Mouse (Mus musculus): ENCODE results near the gene Gm3448. TPM values are rescaled to one million over a fixed set of nuclear protein-coding genes. Genes with fewer than 3 reads are reported as not detected.
"Not testable (repeated sequence)": the region's sequence is repeated elsewhere in the genome, so short reads cannot be mapped to it uniquely, and the experiment has no call there.

Gm3448 gene
- polyA plus RNA-seq, 1 experiment from 2014 or later, result 3.7 TPM

GRCm38 (mm10) chr17:14978362-14979038, 62.8 kb downstream of the Gm3448 start, which contains the start of the genes 9030025P20Rik and Gm3417:
TSS of gene 9030025P20Rik (plus strand) at chr17:14978468.
TSS of gene Gm3417 (minus strand) at chr17:14978790.
- H3K4me3 ChIP-seq, result 0 out of 2 replicates have a peak within 1 kb of the TSS, but pooled peaks have one; percentile 20
- peak within 1 kb of the TSS; percentile 41 for H3K4me2 ChIP-seq
- H3K9ac ChIP-seq, H3K27me3 ChIP-seq, H3K27ac ChIP-seq, H3K4me1 ChIP-seq, H3K36me3 ChIP-seq, H3K9me3 ChIP-seq: not testable (repeated sequence)
- peak; percentile 96 for ATAC-seq (ENCODE audit: insufficient number of reproducible peaks, insufficient read depth, low FRiP score, low TSS enrichment, low read depth)
- WGBS, result no CpG with 5 or more reads among the region's 60 CpGs

DNA sequence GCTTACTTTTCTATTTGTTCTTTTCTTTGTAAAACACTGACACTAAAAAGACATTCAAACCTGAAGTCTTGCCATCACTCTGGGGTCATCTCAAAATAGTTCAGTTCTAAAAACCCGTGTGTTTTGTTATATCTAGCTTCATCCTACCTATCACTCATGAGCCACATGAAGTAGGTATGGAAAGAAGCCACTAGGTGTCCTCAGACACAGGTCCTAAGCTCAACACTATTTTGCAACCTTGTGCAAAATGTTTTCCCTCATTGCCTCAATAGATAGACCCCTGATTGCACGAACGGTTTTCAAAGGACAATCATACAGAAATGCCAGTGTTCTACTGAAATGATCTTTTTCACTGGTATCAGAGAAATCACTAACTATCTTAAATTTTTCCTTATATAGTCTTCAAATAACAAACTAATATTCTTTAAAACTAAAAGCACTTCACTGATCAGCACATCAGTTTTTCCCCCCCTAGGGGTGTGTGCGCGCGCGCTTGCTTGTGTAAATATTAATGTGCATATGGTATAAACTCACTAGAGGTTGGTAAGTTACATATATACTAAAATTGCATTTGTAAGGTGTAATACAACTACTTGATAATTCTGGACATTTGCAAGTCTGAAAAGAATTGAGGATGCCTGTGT, 63.5 kb downstream of the Gm3448 start:
- H3K4me2 ChIP-seq, result peak overlapping the region; percentile 41
- H3K4me1 ChIP-seq; H3K9ac ChIP-seq; H3K27me3 ChIP-seq; H3K9me3 ChIP-seq; ATAC-seq (ENCODE audit: insufficient number of reproducible peaks, insufficient read depth, low FRiP score, low TSS enrichment, low read depth); H3K36me3 ChIP-seq; H3K27ac ChIP-seq: not testable (repeated sequence)
- 0 out of 2 replicates have a peak overlapping the region, but pooled peaks have one; percentile 20 for H3K4me3 ChIP-seq
- 4% methylated on average over 4 of the region's 7 CpGs for WGBS

GRCm38 (mm10) chr17:14968373-14968913, 72.9 kb downstream of the Gm3448 start:
- H3K27me3 ChIP-seq; ATAC-seq (ENCODE audit: insufficient number of reproducible peaks, insufficient read depth, low FRiP score, low TSS enrichment, low read depth); H3K9ac ChIP-seq; H3K4me1 ChIP-seq; H3K4me2 ChIP-seq; H3K36me3 ChIP-seq; H3K4me3 ChIP-seq; H3K27ac ChIP-seq; H3K9me3 ChIP-seq: not testable (repeated sequence)
- no CpG with 5 or more reads among the region's 6 CpGs for WGBS

DNA sequence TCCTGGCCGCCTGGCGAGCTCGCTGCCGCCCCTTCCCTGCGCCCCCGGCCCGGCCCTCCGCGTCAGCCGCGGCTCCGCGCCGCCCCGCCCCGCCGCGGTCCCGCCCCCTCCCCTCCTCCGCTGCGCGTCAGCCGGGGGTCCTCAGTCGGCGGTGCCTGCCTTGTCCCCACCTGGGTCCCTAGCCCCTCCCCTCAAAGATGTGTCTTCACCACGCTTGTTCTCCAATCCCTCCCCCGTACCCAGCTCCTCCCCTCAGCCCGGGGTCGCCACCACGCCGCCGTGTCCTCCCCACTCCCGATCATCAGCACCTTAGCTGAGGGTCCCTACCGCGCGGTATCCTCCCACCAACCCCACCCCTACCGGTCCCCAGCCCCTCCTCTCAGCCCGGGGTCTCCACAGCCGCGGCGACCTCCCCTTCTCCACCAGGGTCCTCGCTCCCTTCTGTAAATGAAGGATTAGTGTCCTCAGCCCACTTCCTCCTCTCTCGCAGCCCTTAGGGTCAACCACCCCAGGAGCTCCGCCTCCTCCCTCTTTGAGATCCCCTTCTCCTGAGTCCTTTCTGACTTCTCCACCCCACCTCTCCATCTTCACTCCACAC, 79.7 kb downstream of the Gm3448 start:
- Histone ChIP-seq H3K36me3 (peaks cover 11% of the 10 kb centered on the region), H3K4me1 (peaks cover 11% of the 10 kb centered on the region)
- not testable (repeated sequence) for H3K27ac ChIP-seq, H3K4me3 ChIP-seq, H3K9me3 ChIP-seq, H3K9ac ChIP-seq, H3K27me3 ChIP-seq, H3K4me2 ChIP-seq
- ATAC-seq (ENCODE audit: insufficient number of reproducible peaks, insufficient read depth, low FRiP score, low TSS enrichment, low read depth), result peak; percentile 90
- WGBS, result no CpG with 5 or more reads among the region's 44 CpGs

DNA sequence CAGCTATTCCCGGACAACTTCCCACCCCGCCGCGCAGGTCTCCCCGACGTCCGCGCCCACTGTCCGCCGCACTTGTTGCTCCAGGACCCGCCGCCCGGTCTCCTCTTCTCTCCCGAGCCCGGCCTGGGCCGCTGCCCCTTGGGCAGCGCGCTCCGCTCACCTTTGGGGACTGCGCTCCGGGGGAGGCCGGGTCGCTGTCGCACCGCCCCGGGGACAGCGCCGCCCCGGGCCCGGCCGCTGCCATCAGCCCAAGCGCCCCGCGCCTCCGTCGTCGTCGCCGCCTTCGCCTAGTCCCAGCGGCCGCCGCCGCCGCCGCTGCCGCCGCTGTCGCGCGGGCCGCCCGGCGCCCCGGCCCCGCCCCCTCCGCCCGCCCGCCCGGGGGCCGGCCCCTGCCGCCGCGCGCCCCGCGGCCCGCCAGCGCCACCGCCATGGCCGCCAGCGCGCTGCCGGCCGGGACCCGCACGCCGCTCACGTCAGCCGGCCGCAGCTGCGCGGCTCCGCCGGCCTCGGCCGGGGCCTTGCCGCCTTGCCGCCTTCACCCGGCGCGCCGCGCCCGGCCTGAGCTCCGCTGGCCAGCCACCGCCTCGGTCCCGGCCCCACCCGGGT, 80.3 kb downstream of the Gm3448 start, which contains the start of gene Phf10:
TSS of gene Phf10 (minus strand) at position 323 of the 606 bp plus-strand sequence.
- Histone ChIP-seq H3K36me3 (peaks cover 11% of the 10 kb centered on the region), H3K4me3 (peak within 1 kb of the TSS; percentile 68), H3K4me2 (peak within 1 kb of the TSS; percentile 91), H3K27ac (peak within 1 kb of the TSS; percentile 66; the same call in 1 of the 2 replicates), H3K4me1 (peaks cover 11% of the 10 kb centered on the region), H3K9ac (peak within 1 kb of the TSS; percentile 83)
- not testable (repeated sequence) for H3K27me3 ChIP-seq, H3K9me3 ChIP-seq
- WGBS, result under 1% methylated on average over 47 of the region's 100 CpGs
- peak; percentile 71; the same call in 1 of the 2 replicates for ATAC-seq (ENCODE audit: insufficient number of reproducible peaks, insufficient read depth, low FRiP score, low TSS enrichment, low read depth)

DNA sequence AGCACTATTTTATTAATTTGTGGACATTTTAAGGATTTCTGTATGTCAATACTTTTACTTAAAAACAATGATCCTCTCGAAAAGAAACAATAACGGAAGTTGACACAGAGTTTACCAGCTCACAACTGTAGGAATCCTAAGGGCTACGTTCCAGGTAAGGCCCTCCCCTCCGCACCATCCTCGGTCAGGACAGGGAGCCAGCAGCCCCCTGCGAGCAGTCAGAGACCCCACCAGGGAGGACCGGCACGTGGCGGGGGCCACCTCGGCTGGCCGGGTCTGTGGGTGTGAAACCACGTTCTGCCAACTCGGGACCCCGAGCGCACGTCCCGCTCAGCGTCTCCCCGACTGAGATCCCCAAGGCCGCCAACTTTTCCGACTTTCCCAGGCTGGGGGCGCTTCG, 80.8 kb downstream of the Gm3448 start:
- peak overlapping the region; percentile 68 for H3K4me3 ChIP-seq
- peak overlapping the region; percentile 91 for H3K4me2 ChIP-seq
- peak overlapping the region; percentile 83 for H3K9ac ChIP-seq
- no peak overlapping the region for H3K27ac ChIP-seq
- H3K36me3 ChIP-seq, result peaks cover 11% of the 10 kb centered on the region
- H3K9me3 ChIP-seq, result no peaks in the 10 kb centered on the region
- ATAC-seq (ENCODE audit: insufficient number of reproducible peaks, insufficient read depth, low FRiP score, low TSS enrichment, low read depth), result 0 out of 2 replicates have a peak, but pooled peaks have one; percentile 9
- peaks cover 11% of the 10 kb centered on the region for H3K4me1 ChIP-seq
- 1% methylated on average over 19 of the region's 23 CpGs for WGBS
- H3K27me3 ChIP-seq, result no peaks in the 10 kb centered on the region

GRCm38 (mm10) chr17:14959979-14960378, 81.4 kb downstream of the Gm3448 start:
- Histone ChIP-seq H3K4me3 (peak overlapping the region; percentile 39), H3K4me2 (peak overlapping the region; percentile 91), H3K9me3 (no peaks in the 10 kb centered on the region), H3K9ac (peak overlapping the region; percentile 61; the same call in 1 of the 2 replicates), H3K4me1 (peaks cover 11% of the 10 kb centered on the region), H3K27me3 (no peaks in the 10 kb centered on the region), H3K27ac (no peak overlapping the region), H3K36me3 (peaks cover 11% of the 10 kb centered on the region)
- no peak for ATAC-seq (ENCODE audit: insufficient number of reproducible peaks, insufficient read depth, low FRiP score, low TSS enrichment, low read depth)
- WGBS, result 29% methylated on average over 3 of the region's 3 CpGs

GRCm38 (mm10) chr17:14958686-14959327, 82.5 kb downstream of the Gm3448 start:
- H3K36me3 ChIP-seq, result peaks cover 21% of the 10 kb centered on the region
- peaks cover 11% of the 10 kb centered on the region for H3K4me1 ChIP-seq
- H3K27ac ChIP-seq, result no peak overlapping the region
- no peak for ATAC-seq (ENCODE audit: insufficient number of reproducible peaks, insufficient read depth, low FRiP score, low TSS enrichment, low read depth)
- H3K27me3 ChIP-seq, result no peaks in the 10 kb centered on the region
- 88% methylated on average over 5 of the region's 5 CpGs for WGBS
- H3K4me3 ChIP-seq, result no peak overlapping the region
- no peaks in the 10 kb centered on the region for H3K9me3 ChIP-seq
- H3K4me2 ChIP-seq, result no peak overlapping the region
- no peak overlapping the region for H3K9ac ChIP-seq

- Histone ChIP-seq H3K9ac (no peak overlapping the region), H3K9me3 (no peaks in the 10 kb centered on the region), H3K27me3 (no peaks in the 10 kb centered on the region), H3K36me3 (peaks cover 60% of the 10 kb centered on the region), H3K27ac (no peak overlapping the region), H3K4me2 (no peak overlapping the region), H3K4me3 (no peak overlapping the region), H3K4me1 (0 out of 2 replicates have a peak, but pooled peaks cover under 1% of the 10 kb centered on the region)
- 88% methylated on average over 8 of the region's 8 CpGs for WGBS
- no peak for ATAC-seq (ENCODE audit: insufficient number of reproducible peaks, insufficient read depth, low FRiP score, low TSS enrichment, low read depth)
These were observed 87.9 kb downstream of the Gm3448 start for GRCm38 (mm10) chr17:14953452-14953851.

- WGBS, result 85% methylated on average over 7 of the region's 7 CpGs
- no peak overlapping the region for H3K4me3 ChIP-seq
- no peak overlapping the region for H3K4me2 ChIP-seq
- peaks cover 68% of the 10 kb centered on the region for H3K36me3 ChIP-seq
- no peaks in the 10 kb centered on the region for H3K9me3 ChIP-seq
- no peak overlapping the region for H3K27ac ChIP-seq
- H3K9ac ChIP-seq, result no peak overlapping the region
- no peak for ATAC-seq (ENCODE audit: insufficient number of reproducible peaks, insufficient read depth, low FRiP score, low TSS enrichment, low read depth)
- no peaks in the 10 kb centered on the region for H3K27me3 ChIP-seq
- H3K4me1 ChIP-seq, result peaks cover 7% of the 10 kb centered on the region
These were observed 92.0 kb downstream of the Gm3448 start for GRCm38 (mm10) chr17:14949161-14949827.

All from embryonic facial prominence, embryonic 13.5 days (tissue).